ENCODE assay signal across 22 mouse cellular contexts in genomic region chr9:111011550-111011949, GRCm38 (mm10). TPM values are rescaled to one million over a fixed set of nuclear protein-coding genes. Genes with fewer than 3 reads are reported as not detected.
A peak's percentile ranks its signal among the peaks of the same experiment; 100 is the strongest.
DNase-seq lines count a peak whose midpoint lies in the region; ATAC-seq lines count a peak whose summit lies in the region.
"Had no signal": no experiment of that assay in that cellular context is flagged by ENCODE, and none has a peak within 500 bp of the region (broad histone marks: within the 10 kb centered on the region; RNA-seq: fewer than 3 reads in every experiment).

No protein-coding gene starts in this region.

- ATAC-seq in kidney, embryonic 14.5 days (ENCODE audit: low FRiP score, low TSS enrichment) = no peak
- peak; percentile 49; the same call in 1 of the 2 replicates for ATAC-seq in kidney, embryonic 16.5 days (ENCODE audit: low FRiP score, low TSS enrichment)
- ATAC-seq in inflammation-experienced regulatory T-cells, adult 6 months = no peak
- ATAC-seq: forebrain, embryonic 16.5 days had no signal

- H3K27me3 ChIP-seq in kidney, embryonic 14.5 days (ENCODE audit: control insufficient read depth, insufficient read depth, low read length) = no peaks in the 10 kb centered on the region
- H3K27me3 ChIP-seq in kidney, embryonic 16.5 days (ENCODE audit: insufficient read depth, low read length) = no peaks in the 10 kb centered on the region
- H3K27me3 ChIP-seq: heart, embryonic 13.5 days; limb, embryonic 12.5 days had no signal

- no peak overlapping the region for H3K9ac ChIP-seq in kidney, embryonic 14.5 days (ENCODE audit: low read depth, low read length)
- H3K9ac ChIP-seq in kidney, embryonic 16.5 days (replicated peaks; ENCODE audit: low read length) = no peak overlapping the region
- H3K9ac ChIP-seq: heart, embryonic 13.5 days; limb, embryonic 12.5 days had no signal

- H3K9me3 ChIP-seq in kidney, embryonic 14.5 days (ENCODE audit: control insufficient read depth, low read length) = no peaks in the 10 kb centered on the region
- no peaks in the 10 kb centered on the region for H3K9me3 ChIP-seq in kidney, embryonic 16.5 days (ENCODE audit: low read length)
- H3K9me3 ChIP-seq: G1E; heart, embryonic 13.5 days; limb, embryonic 12.5 days; midbrain, embryonic 10.5 days had no signal

- no peak overlapping the region for H3K4me2 ChIP-seq in kidney, embryonic 14.5 days (replicated peaks; ENCODE audit: low read depth, low read length)
- H3K4me2 ChIP-seq in kidney, embryonic 16.5 days (replicated peaks; ENCODE audit: low read depth, low read length) = no peak overlapping the region
- H3K4me2 ChIP-seq: heart, embryonic 13.5 days; limb, embryonic 12.5 days had no signal

- DNase-seq in kidney, adult 11 months = peak; percentile 57
- peak; percentile 28 to 46 for DNase-seq in adrenal gland, postnatal 36 days
- peak; percentile 34 for DNase-seq in lung, postnatal 14 days
- no peak for DNase-seq in frontal cortex, adult 2 months (ENCODE audit: extremely low spot score in 1 of 2, low spot score in 1 of 2)
- no peak for DNase-seq in cerebellum, postnatal 4 days (ENCODE audit: low spot score in 2 of 2)
- DNase-seq: cerebellum, adult 9-10 months; gastrocnemius, postnatal 36 days; retina, postnatal 1 day; thymus, adult 2 months had no signal

- H3K27ac ChIP-seq in kidney, embryonic 14.5 days (ENCODE audit: low read depth, low read length) = no peak overlapping the region
- H3K27ac ChIP-seq in kidney, embryonic 16.5 days (ENCODE audit: low read length) = no peak overlapping the region
- H3K27ac ChIP-seq: heart, embryonic 13.5 days; limb, embryonic 12.5 days; midbrain, embryonic 10.5 days had no signal

- no peaks in the 10 kb centered on the region for H3K4me1 ChIP-seq in kidney, embryonic 14.5 days (ENCODE audit: control insufficient read depth, insufficient read depth, low read length)
- peaks cover 4% of the 10 kb centered on the region; the same call in 1 of the 2 replicates for H3K4me1 ChIP-seq in kidney, embryonic 16.5 days (ENCODE audit: insufficient read depth, low read length)
- H3K4me1 ChIP-seq: midbrain, embryonic 10.5 days had no signal

- 66% methylated on average over 9 of the region's 9 CpGs for WGBS in kidney, embryonic 14.5 days
- WGBS in kidney, embryonic 16.5 days = 61% methylated on average over 9 of the region's 9 CpGs

- H3K36me3 ChIP-seq in kidney, embryonic 14.5 days (ENCODE audit: control insufficient read depth, insufficient read depth, low read length) = no peaks in the 10 kb centered on the region
- H3K36me3 ChIP-seq in kidney, embryonic 16.5 days (ENCODE audit: insufficient read depth, low read length) = no peaks in the 10 kb centered on the region
- H3K36me3 ChIP-seq: G1E; heart, embryonic 13.5 days; limb, embryonic 12.5 days; midbrain, embryonic 10.5 days had no signal

- H3K4me3 ChIP-seq in kidney, embryonic 14.5 days (ENCODE audit: low read length) = no peak overlapping the region
- no peak overlapping the region for H3K4me3 ChIP-seq in kidney, embryonic 16.5 days (ENCODE audit: low read length)
- H3K4me3 ChIP-seq: erythroblast, embryonic 14.5 days; heart, embryonic 13.5 days; limb, embryonic 12.5 days; midbrain, embryonic 10.5 days had no signal

RNA-seq across cellular contexts. Expression of gene Ltf, which starts 7.5 kb away (rescaled TPM):
- 0.31 and 0.41 TPM in 2 replicates for polyA plus RNA-seq in kidney, embryonic 14.5 days (2014; fragmentation: Nextera tagmentation; extraction: Ambion mirVana)
- 1 to 10 TPM in 1 of 2 experiments, under 1 TPM in 1; 0.66 to 1.1 TPM for total RNA-seq in adrenal gland, postnatal 36 days (2021)
- polyA plus RNA-seq in kidney, embryonic 16.5 days (2015; fragmentation: Nextera tagmentation; extraction: Ambion mirVana) = 1.8 and 3.1 TPM in 2 replicates
- 0.06 and 0.71 TPM in 2 replicates for polyA plus RNA-seq in frontal cortex, adult 2 months (2012; rRNA removed)
- polyA plus RNA-seq in inflammation-experienced regulatory T-cells, adult 6 months (2017; shearing (Covaris generic)) = 1 to 10 TPM in 1 of 3 experiments, not detected in 2; 2.5 TPM
- total RNA-seq: gastrocnemius, postnatal 36 days; layer of hippocampus, adult 8-10 months; left cerebral cortex, adult 8-10 months had no signal
- polyA plus RNA-seq: erythroblast, embryonic 14.5 days; G1E; midbrain, embryonic 10.5 days had no signal

RNA-seq across cellular contexts. Expression of gene Rtp3, which starts 21.2 kb away (rescaled TPM):
- 0.32 TPM in 1 of 2 replicates, not detected in the other for polyA plus RNA-seq in kidney, embryonic 14.5 days (2014; fragmentation: Nextera tagmentation; extraction: Ambion mirVana)
- total RNA-seq in adrenal gland, postnatal 36 days (2021) = 1 to 10 TPM; 2.3 to 4.9 TPM
- 0.44 and 1.2 TPM in 2 replicates for polyA plus RNA-seq in kidney, embryonic 16.5 days (2015; fragmentation: Nextera tagmentation; extraction: Ambion mirVana)
- polyA plus RNA-seq in frontal cortex, adult 2 months (2012; rRNA removed) = 0.50 and 0.71 TPM in 2 replicates
- polyA plus RNA-seq in inflammation-experienced regulatory T-cells, adult 6 months (2017; shearing (Covaris generic)) = not detected
- total RNA-seq: hematopoietic stem cell, adult 5-6 weeks had no signal
- polyA plus RNA-seq: erythroblast, embryonic 14.5 days; forebrain, embryonic 16.5 days; G1E; limb, embryonic 12.5 days; midbrain, embryonic 10.5 days; neural tube, embryonic 14.5 days had no signal

RNA-seq across cellular contexts. Expression of gene Ccrl2, which starts 45.8 kb away (rescaled TPM):
- 0.61 and 0.83 TPM in 2 replicates for polyA plus RNA-seq in kidney, embryonic 14.5 days (2014; fragmentation: Nextera tagmentation; extraction: Ambion mirVana)
- 1 to 10 TPM; 7.2 to 9.2 TPM for total RNA-seq in adrenal gland, postnatal 36 days (2021)
- 0.96 and 1.2 TPM in 2 replicates for polyA plus RNA-seq in kidney, embryonic 16.5 days (2015; fragmentation: Nextera tagmentation; extraction: Ambion mirVana)
- polyA plus RNA-seq in frontal cortex, adult 2 months (2012; rRNA removed) = 1.5 and 1.6 TPM in 2 replicates
- polyA plus RNA-seq in inflammation-experienced regulatory T-cells, adult 6 months (2017; shearing (Covaris generic)) = 10 to 100 TPM; 15.0 to 18.1 (median 17.3) TPM

Comparison
In these comparisons a context has a peak if more than half of its experiments do, and no peak if none do; other contexts are left out.
1. DNase-seq: peak in kidney, adult 11 months (single experiment), adrenal gland, postnatal 36 days (2 of 2) and lung, postnatal 14 days (single experiment); none in frontal cortex, adult 2 months (0 of 2) and cerebellum, postnatal 4 days (0 of 2).